Mouse (Mus musculus): ENCODE measurements around the gene Cryba1. TPM values are rescaled to one million over a fixed set of nuclear protein-coding genes. Genes with fewer than 3 reads are reported as not detected.

The Cryba1 gene
- polyA plus RNA-seq, 1 experiment = 0.07 TPM

- TF ChIP-seq CTCF (IDR thresholded peaks at IDR 0.05; ENCODE audit: control insufficient read depth, insufficient read depth, insufficient read length) (no peak), MYOD1 (IDR thresholded peaks at IDR 0.05; ENCODE audit: control insufficient read depth, insufficient read length, low read depth) (no peak), MYOG (IDR thresholded peaks at IDR 0.05; ENCODE audit: control insufficient read depth, extremely low read depth, insufficient read length) (no peak), USF1 (IDR thresholded peaks at IDR 0.05; ENCODE audit: low read depth) (no peak), CEBPB (IDR thresholded peaks at IDR 0.05; ENCODE audit: low read depth) (no peak), MAX (IDR thresholded peaks at IDR 0.05) (no peak), FOSL1 (IDR thresholded peaks at IDR 0.05; ENCODE audit: insufficient read depth, low read length, poor library complexity, severe bottlenecking) (no peak)
- Histone ChIP-seq H3K27me3 (ENCODE audit: control insufficient read depth, insufficient read depth, insufficient read length) (no peaks in the 10 kb centered on the region), H3K79me2 (ENCODE audit: control insufficient read depth, insufficient read depth) (peaks cover 60% of the 10 kb centered on the region), H3K36me3 (ENCODE audit: control insufficient read depth, insufficient read depth) (peaks cover 39% of the 10 kb centered on the region), H3K4me3 (ENCODE audit: insufficient read depth, poor library complexity, severe bottlenecking) (peak overlapping the region; percentile 98), H3ac (ENCODE audit: control insufficient read depth, insufficient read length, low read depth) (peak overlapping the region; percentile 81), H3K79me3 (ENCODE audit: low read depth) (peaks cover 51% of the 10 kb centered on the region)
These were observed 38.1 kb downstream of the Cryba1 start for GRCm38 (mm10) chr11:77686841-77687540.

- H3K79me2 ChIP-seq (ENCODE audit: control insufficient read depth, insufficient read depth) = peaks cover 54% of the 10 kb centered on the region
- peak overlapping the region; percentile 98 for H3K4me3 ChIP-seq (ENCODE audit: insufficient read depth, poor library complexity, severe bottlenecking)
- peaks cover 45% of the 10 kb centered on the region for H3K79me3 ChIP-seq (ENCODE audit: low read depth)
- H3K27me3 ChIP-seq (ENCODE audit: control insufficient read depth, insufficient read depth, insufficient read length) = no peaks in the 10 kb centered on the region
- TF ChIP-seq MYOG (IDR thresholded peaks at IDR 0.05; ENCODE audit: control insufficient read depth, extremely low read depth, insufficient read length) (no peak), USF1 (IDR thresholded peaks at IDR 0.05; ENCODE audit: low read depth) (no peak), CEBPB (IDR thresholded peaks at IDR 0.05; ENCODE audit: low read depth) (no peak), CTCF (IDR thresholded peaks at IDR 0.05; ENCODE audit: control insufficient read depth, insufficient read depth, insufficient read length) (no peak)
- H3ac ChIP-seq (ENCODE audit: control insufficient read depth, insufficient read length, low read depth) = peak overlapping the region; percentile 81
- peaks cover 33% of the 10 kb centered on the region for H3K36me3 ChIP-seq (ENCODE audit: control insufficient read depth, insufficient read depth)
These were observed 38.7 kb downstream of the Cryba1 start for GRCm38 (mm10) chr11:77686346-77686840.

GRCm38 (mm10) chr11:77685383-77686265 is 39.5 kb downstream of the Cryba1 start, which contains the start of gene Nufip2:
Nufip2 (plus strand) TSS chr11:77686155.
- Histone ChIP-seq H3K36me3 (ENCODE audit: control insufficient read depth, insufficient read depth) (peaks cover 25% of the 10 kb centered on the region), H3ac (ENCODE audit: control insufficient read depth, insufficient read length, low read depth) (peak within 1 kb of the TSS; percentile 81)
- TF ChIP-seq MAX (IDR thresholded peaks at IDR 0.05) (peak; percentile 62), USF1 (IDR thresholded peaks at IDR 0.05; ENCODE audit: low read depth) (no peak), MYOD1 (IDR thresholded peaks at IDR 0.05; ENCODE audit: control insufficient read depth, insufficient read length, low read depth) (no peak)

GRCm38 (mm10) chr11:77684896-77685295 is 40.2 kb downstream of the Cryba1 start:
- H3K79me2 ChIP-seq (ENCODE audit: control insufficient read depth, insufficient read depth) = peaks cover 39% of the 10 kb centered on the region
- TF ChIP-seq MYOD1 (IDR thresholded peaks at IDR 0.05; ENCODE audit: control insufficient read depth, insufficient read length, low read depth) (no peak), MYOG (IDR thresholded peaks at IDR 0.05; ENCODE audit: control insufficient read depth, extremely low read depth, insufficient read length) (no peak), USF1 (IDR thresholded peaks at IDR 0.05; ENCODE audit: low read depth) (no peak), FOSL1 (IDR thresholded peaks at IDR 0.05; ENCODE audit: insufficient read depth, low read length, poor library complexity, severe bottlenecking) (no peak), CTCF (IDR thresholded peaks at IDR 0.05; ENCODE audit: control insufficient read depth, insufficient read depth, insufficient read length) (no peak), MAX (IDR thresholded peaks at IDR 0.05) (no peak), CEBPB (IDR thresholded peaks at IDR 0.05; ENCODE audit: low read depth) (no peak)

More at GRCm38 (mm10) chr11:77685383-77686265, 39.5 kb downstream of the Cryba1 start, which contains the start of gene Nufip2:
- peaks cover 46% of the 10 kb centered on the region for H3K79me2 ChIP-seq (ENCODE audit: control insufficient read depth, insufficient read depth)
- peaks cover 38% of the 10 kb centered on the region for H3K79me3 ChIP-seq (ENCODE audit: low read depth)
- H3K4me3 ChIP-seq (ENCODE audit: insufficient read depth, poor library complexity, severe bottlenecking) = peak within 1 kb of the TSS; percentile 98
- no peaks in the 10 kb centered on the region for H3K27me3 ChIP-seq (ENCODE audit: control insufficient read depth, insufficient read depth, insufficient read length)

GRCm38 (mm10) chr11:77680018-77680417 is 45.1 kb downstream of the Cryba1 start:
- Histone ChIP-seq H3K79me2 (ENCODE audit: control insufficient read depth, insufficient read depth) (no peaks in the 10 kb centered on the region), H3K79me3 (ENCODE audit: low read depth) (no peaks in the 10 kb centered on the region), H3K27me3 (ENCODE audit: control insufficient read depth, insufficient read depth, insufficient read length) (no peaks in the 10 kb centered on the region), H3ac (ENCODE audit: control insufficient read depth, insufficient read length, low read depth) (no peak overlapping the region), H3K4me3 (ENCODE audit: insufficient read depth, poor library complexity, severe bottlenecking) (no peak overlapping the region), H3K36me3 (ENCODE audit: control insufficient read depth, insufficient read depth) (no peaks in the 10 kb centered on the region)
- TF ChIP-seq MYOD1 (IDR thresholded peaks at IDR 0.05; ENCODE audit: control insufficient read depth, insufficient read length, low read depth) (no peak), FOSL1 (IDR thresholded peaks at IDR 0.05; ENCODE audit: insufficient read depth, low read length, poor library complexity, severe bottlenecking) (no peak), CTCF (IDR thresholded peaks at IDR 0.05; ENCODE audit: control insufficient read depth, insufficient read depth, insufficient read length) (no peak), CEBPB (IDR thresholded peaks at IDR 0.05; ENCODE audit: low read depth) (no peak), MAX (IDR thresholded peaks at IDR 0.05) (no peak), MYOG (IDR thresholded peaks at IDR 0.05; ENCODE audit: control insufficient read depth, extremely low read depth, insufficient read length) (no peak), USF1 (IDR thresholded peaks at IDR 0.05; ENCODE audit: low read depth) (no peak)

More at GRCm38 (mm10) chr11:77684896-77685295, 40.2 kb downstream of the Cryba1 start:
- H3K36me3 ChIP-seq (ENCODE audit: control insufficient read depth, insufficient read depth) = peaks cover 18% of the 10 kb centered on the region
- H3ac ChIP-seq (ENCODE audit: control insufficient read depth, insufficient read length, low read depth) = no peak overlapping the region
- H3K79me3 ChIP-seq (ENCODE audit: low read depth) = peaks cover 30% of the 10 kb centered on the region
- H3K4me3 ChIP-seq (ENCODE audit: insufficient read depth, poor library complexity, severe bottlenecking) = no peak overlapping the region
- H3K27me3 ChIP-seq (ENCODE audit: control insufficient read depth, insufficient read depth, insufficient read length) = no peaks in the 10 kb centered on the region

Data from C2C12 (cell line).